33 mouse cellular contexts compared by ENCODE assay signal in the genomic region with DNA sequence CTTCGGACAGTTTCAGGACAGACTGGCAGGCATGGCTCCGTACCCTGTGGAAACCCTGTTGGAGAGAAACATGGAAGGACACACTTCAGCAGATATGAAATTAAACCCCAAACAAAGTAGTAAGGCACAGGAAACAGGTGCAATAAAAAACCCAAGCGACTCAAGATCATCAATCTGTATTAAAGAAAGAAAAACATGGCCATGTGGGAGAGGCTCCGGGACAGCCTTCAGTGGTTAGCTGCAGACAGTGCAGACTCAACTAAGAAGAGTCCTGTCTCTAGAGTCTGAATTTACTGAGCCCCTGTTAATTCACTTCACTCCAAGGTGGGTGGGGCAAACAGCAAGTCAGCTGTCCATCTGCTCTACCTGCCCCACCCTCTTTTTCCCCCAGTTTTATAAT.
"Had no signal": no experiment of that assay in that cellular context is flagged by ENCODE, and none has a peak within 500 bp of the region (broad histone marks: within the 10 kb centered on the region; RNA-seq: fewer than 3 reads in every experiment).

No protein-coding gene starts in this region.

- ATAC-seq: liver, embryonic 12.5 days; liver, postnatal 0 days; lung, postnatal 0 days; midbrain, embryonic 13.5 days; midbrain, embryonic 15.5 days; midbrain, embryonic 16.5 days had no signal

- H3K27ac ChIP-seq: limb, embryonic 10.5 days; limb, embryonic 12.5 days; limb, embryonic 13.5 days; limb, embryonic 15.5 days; liver, embryonic 12.5 days; liver, embryonic 13.5 days; liver, embryonic 14.5 days; liver, embryonic 15.5 days; lung, embryonic 15.5 days; macrophage; midbrain, embryonic 10.5 days; midbrain, embryonic 12.5 days; midbrain, embryonic 13.5 days; midbrain, embryonic 15.5 days; neural tube, embryonic 12.5 days; neural tube, embryonic 13.5 days had no signal

- DNase-seq: left cerebral cortex, postnatal 4 days; liver; liver, embryonic 13.5 days; liver, postnatal 0 days; lung, adult 18-20 months; lung, adult 2 months; lung, embryonic 14.5 days; lung, postnatal 10 days; lung, postnatal 14 days; lung, postnatal 36 days; lung, postnatal 4 days; midbrain, embryonic 14.5 days had no signal

- H3K36me3 ChIP-seq: limb, embryonic 10.5 days; limb, embryonic 12.5 days; limb, embryonic 13.5 days; limb, embryonic 15.5 days; liver, embryonic 12.5 days; liver, embryonic 13.5 days; liver, embryonic 15.5 days; lung, embryonic 15.5 days; midbrain, embryonic 10.5 days; midbrain, embryonic 12.5 days; midbrain, embryonic 13.5 days; midbrain, embryonic 15.5 days; neural tube, embryonic 12.5 days; neural tube, embryonic 13.5 days had no signal

- H3K9me3 ChIP-seq: limb, embryonic 10.5 days; limb, embryonic 13.5 days; limb, embryonic 15.5 days; liver, embryonic 12.5 days; liver, embryonic 15.5 days; lung, embryonic 15.5 days; midbrain, embryonic 10.5 days; midbrain, embryonic 12.5 days; midbrain, embryonic 13.5 days; midbrain, embryonic 15.5 days; neural tube, embryonic 12.5 days; neural tube, embryonic 13.5 days had no signal

- H3K4me2 ChIP-seq: limb, embryonic 12.5 days; limb, embryonic 13.5 days; limb, embryonic 15.5 days; liver, embryonic 11.5 days; liver, embryonic 12.5 days; liver, embryonic 13.5 days; liver, embryonic 15.5 days; lung, embryonic 14.5 days; lung, embryonic 15.5 days; midbrain, embryonic 11.5 days; midbrain, embryonic 12.5 days; midbrain, embryonic 13.5 days; midbrain, embryonic 15.5 days; neural tube, embryonic 12.5 days; neural tube, embryonic 13.5 days had no signal

- H3K27me3 ChIP-seq: limb, embryonic 15.5 days; liver, embryonic 12.5 days; liver, embryonic 13.5 days; liver, embryonic 15.5 days; lung, embryonic 15.5 days; megakaryocyte, embryonic 14.5 days; midbrain, embryonic 12.5 days; midbrain, embryonic 13.5 days; midbrain, embryonic 15.5 days; neural tube, embryonic 12.5 days; neural tube, embryonic 13.5 days had no signal

- H3K4me3 ChIP-seq: limb, embryonic 10.5 days; limb, embryonic 12.5 days; limb, embryonic 13.5 days; limb, embryonic 15.5 days; liver, embryonic 12.5 days; liver, embryonic 13.5 days; liver, embryonic 15.5 days; lung, embryonic 15.5 days; megakaryocyte, embryonic 14.5 days; midbrain, embryonic 10.5 days; midbrain, embryonic 12.5 days; midbrain, embryonic 13.5 days; midbrain, embryonic 15.5 days; myocyte; neural tube, embryonic 12.5 days; neural tube, embryonic 13.5 days had no signal

- H3K9ac ChIP-seq: limb, embryonic 12.5 days; limb, embryonic 13.5 days; limb, embryonic 15.5 days; liver, embryonic 12.5 days; liver, embryonic 13.5 days; liver, embryonic 14.5 days; liver, embryonic 15.5 days; liver, postnatal 0 days; lung, embryonic 14.5 days; lung, embryonic 15.5 days; midbrain, embryonic 12.5 days; midbrain, embryonic 13.5 days; midbrain, embryonic 15.5 days; neural tube, embryonic 12.5 days; neural tube, embryonic 13.5 days had no signal

- H3K4me1 ChIP-seq: limb, embryonic 15.5 days; liver, embryonic 12.5 days; liver, embryonic 13.5 days; liver, embryonic 15.5 days; lung, embryonic 15.5 days; megakaryocyte, embryonic 14.5 days; midbrain, embryonic 12.5 days; midbrain, embryonic 13.5 days; midbrain, embryonic 15.5 days; neural tube, embryonic 12.5 days had no signal
